Mouse (Mus musculus) splenic B cell, adult 2 months (primary cell): ENCODE data around the gene Nolc1.

Source experiments
- DNase-seq: peaks from one replicate; pipeline ENCODE4 v3.0.0-alpha.2; 2011; ENCODE audit warnings: low read depth, low spot score
- H3K27me3 ChIP-seq: 2 replicates; pipeline ENCODE4 v1.6.1; 2012; ENCODE audit warnings: mild to moderate bottlenecking, low read length, moderate library complexity, mixed read lengths; ENCODE audit not compliant: control insufficient read depth, poor library complexity, insufficient read depth, severe bottlenecking
- H3K36me3 ChIP-seq: 2 replicates; pipeline ENCODE4 v1.6.1; 2012; ENCODE audit warnings: mild to moderate bottlenecking, low read length, moderate library complexity, mixed read lengths; ENCODE audit not compliant: control insufficient read depth, poor library complexity, insufficient read depth, severe bottlenecking

Nolc1 gene

GRCm38 (mm10) chr19:46050462-46050861, 25.2 kb upstream of the Nolc1 start:
- DNase-seq, result peak; percentile 46
- Histone ChIP-seq H3K27me3 (no peaks in the 10 kb centered on the region), H3K36me3 (no peaks in the 10 kb centered on the region)

DNA sequence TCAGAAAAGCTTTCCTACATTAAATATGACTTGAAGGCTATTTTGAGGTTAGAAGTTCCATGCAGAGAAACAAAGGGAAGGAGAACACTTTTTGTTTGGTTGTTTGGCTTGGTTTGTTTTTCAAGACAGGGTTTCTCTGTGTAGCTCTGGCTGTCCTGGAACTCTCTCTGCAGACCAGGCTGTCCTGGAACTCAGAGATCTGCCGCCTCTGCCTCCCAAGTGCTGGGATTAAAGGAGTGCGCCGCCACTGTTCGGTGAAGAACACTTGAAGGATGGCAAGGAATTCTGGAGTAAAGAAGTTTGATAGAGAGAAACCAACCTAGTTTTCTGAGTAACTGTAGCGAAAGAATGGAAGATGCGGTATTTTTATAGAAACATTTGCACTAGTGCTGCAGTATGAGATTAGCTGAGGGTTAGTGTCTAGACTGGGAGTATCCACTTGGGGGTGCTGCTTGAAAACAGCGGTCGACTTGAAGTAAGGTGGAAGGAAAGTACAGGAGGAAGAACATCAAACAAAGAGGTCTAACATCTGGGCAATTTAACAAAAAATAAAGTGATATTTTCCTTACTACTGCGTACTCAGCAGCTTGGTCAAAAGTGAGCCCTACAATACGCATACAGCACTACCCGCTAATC, 19.8 kb upstream of the Nolc1 start:
- Histone ChIP-seq H3K27me3 (no peaks in the 10 kb centered on the region), H3K36me3 (no peaks in the 10 kb centered on the region)
- no peak for DNase-seq

DNA sequence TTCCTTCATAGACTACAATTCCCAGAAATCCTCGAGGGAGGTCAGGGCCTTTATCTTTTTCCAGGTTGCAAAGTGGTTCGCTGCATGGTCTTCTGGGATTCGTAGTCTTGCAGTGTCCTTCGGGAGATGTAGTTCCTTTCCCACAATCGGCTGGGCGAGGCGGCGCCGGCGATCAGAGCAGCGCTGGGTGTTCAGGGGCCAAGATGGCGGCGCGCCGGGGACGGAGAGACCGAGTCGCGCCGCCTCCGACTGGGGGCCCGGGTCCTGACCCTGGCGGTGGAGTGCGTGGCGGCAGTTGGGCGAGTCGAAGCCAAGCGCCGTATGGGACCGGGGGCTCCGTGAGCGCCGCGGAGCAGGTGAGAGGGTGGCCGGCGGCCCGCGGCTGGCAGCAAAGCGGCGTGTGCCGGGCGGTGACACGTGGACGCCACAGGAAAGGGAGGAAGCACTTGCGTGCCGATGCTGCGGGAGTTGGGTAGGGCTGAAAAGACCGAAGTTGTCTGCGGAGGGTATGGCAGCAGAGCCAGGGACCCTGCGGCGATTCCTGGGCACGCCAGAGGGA, 19.2 kb upstream of the Nolc1 start:
- DNase-seq, result peak; percentile 95
- Histone ChIP-seq H3K27me3 (no peaks in the 10 kb centered on the region), H3K36me3 (no peaks in the 10 kb centered on the region)

GRCm38 (mm10) chr19:46056947-46057607, 18.6 kb upstream of the Nolc1 start:
- H3K36me3 ChIP-seq, result no peaks in the 10 kb centered on the region
- no peaks in the 10 kb centered on the region for H3K27me3 ChIP-seq
- DNase-seq, result peak; percentile 62

- Histone ChIP-seq H3K27me3 (no peaks in the 10 kb centered on the region), H3K36me3 (no peaks in the 10 kb centered on the region)
- no peak for DNase-seq
Measured at GRCm38 (mm10) chr19:46058466-46058865, 17.2 kb upstream of the Nolc1 start.

- Histone ChIP-seq H3K27me3 (no peaks in the 10 kb centered on the region), H3K36me3 (no peaks in the 10 kb centered on the region)
- DNase-seq, result no peak
Measured at GRCm38 (mm10) chr19:46060845-46061244, 14.8 kb upstream of the Nolc1 start.

GRCm38 (mm10) chr19:46068054-46068453, 7.6 kb upstream of the Nolc1 start:
- no peak for DNase-seq
- Histone ChIP-seq H3K36me3 (peaks cover 5% of the 10 kb centered on the region; the same call in 1 of the 2 replicates), H3K27me3 (no peaks in the 10 kb centered on the region)

GRCm38 (mm10) chr19:46073285-46073684, 2.4 kb upstream of the Nolc1 start:
- Histone ChIP-seq H3K27me3 (no peaks in the 10 kb centered on the region), H3K36me3 (peaks cover 2% of the 10 kb centered on the region; the same call in 1 of the 2 replicates)
- no peak for DNase-seq

GRCm38 (mm10) chr19:46074266-46074665, 1.4 kb upstream of the Nolc1 start:
- no peaks in the 10 kb centered on the region for H3K27me3 ChIP-seq
- DNase-seq, result no peak
- peaks cover 5% of the 10 kb centered on the region for H3K36me3 ChIP-seq

DNA sequence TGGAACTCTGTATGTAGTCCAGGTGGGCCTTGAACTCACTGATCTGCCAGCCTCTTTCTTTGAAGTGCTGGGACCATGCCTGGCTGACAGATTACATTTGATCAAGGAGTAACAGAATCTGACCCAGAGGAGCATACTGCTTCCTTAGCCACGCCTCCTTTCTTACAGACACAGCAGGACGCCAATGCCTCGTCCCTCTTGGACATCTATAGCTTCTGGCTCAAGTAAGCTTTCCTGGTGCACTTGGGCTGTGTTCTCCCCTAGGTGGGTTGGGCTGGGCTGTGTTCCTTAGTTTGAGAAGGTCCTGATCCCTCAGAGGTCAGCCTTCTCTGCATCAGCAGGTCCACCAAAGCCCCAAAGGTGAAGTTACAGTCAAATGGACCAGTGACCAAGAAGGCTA, 2.9 kb downstream of the Nolc1 start:
- no peaks in the 10 kb centered on the region for H3K27me3 ChIP-seq
- peaks cover 22% of the 10 kb centered on the region for H3K36me3 ChIP-seq
- DNase-seq, result no peak

- Histone ChIP-seq H3K27me3 (no peaks in the 10 kb centered on the region), H3K36me3 (peaks cover 20% of the 10 kb centered on the region)
- DNase-seq, result no peak
Measured at GRCm38 (mm10) chr19:46085185-46085584, 9.5 kb downstream of the Nolc1 start.

DNA sequence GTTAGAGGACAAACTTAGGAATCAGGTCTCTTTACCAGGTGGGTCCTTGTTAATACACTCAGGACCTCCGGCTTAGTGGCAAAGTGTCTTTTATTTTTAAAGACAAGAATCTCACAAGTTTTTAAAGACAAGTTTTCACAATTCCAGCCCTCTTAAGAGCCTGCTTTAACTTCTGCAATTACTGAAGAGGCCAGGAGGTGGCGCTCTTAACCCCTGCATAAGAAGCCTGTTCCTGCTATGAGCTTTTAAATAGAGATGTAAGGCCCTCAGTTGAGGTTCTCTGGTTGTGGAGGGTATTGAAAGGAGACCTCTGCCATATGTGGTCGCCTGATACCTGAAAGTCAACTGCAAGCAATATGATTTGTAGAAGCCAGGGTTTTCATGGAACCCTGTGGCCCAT, 10.7 kb downstream of the Nolc1 start:
- Histone ChIP-seq H3K27me3 (no peaks in the 10 kb centered on the region), H3K36me3 (peaks cover 20% of the 10 kb centered on the region)
- peak; percentile 85 for DNase-seq

- no peaks in the 10 kb centered on the region for H3K27me3 ChIP-seq
- peaks cover 7% of the 10 kb centered on the region; the same call in 1 of the 2 replicates for H3K36me3 ChIP-seq
- DNase-seq, result no peak
Measured at GRCm38 (mm10) chr19:46087871-46088270, 12.2 kb downstream of the Nolc1 start.

GRCm38 (mm10) chr19:46091641-46092040, 16.0 kb downstream of the Nolc1 start:
- H3K27me3 ChIP-seq, result no peaks in the 10 kb centered on the region; the same call in 1 of the 2 replicates
- no peak for DNase-seq
- H3K36me3 ChIP-seq, result no peaks in the 10 kb centered on the region

DNA sequence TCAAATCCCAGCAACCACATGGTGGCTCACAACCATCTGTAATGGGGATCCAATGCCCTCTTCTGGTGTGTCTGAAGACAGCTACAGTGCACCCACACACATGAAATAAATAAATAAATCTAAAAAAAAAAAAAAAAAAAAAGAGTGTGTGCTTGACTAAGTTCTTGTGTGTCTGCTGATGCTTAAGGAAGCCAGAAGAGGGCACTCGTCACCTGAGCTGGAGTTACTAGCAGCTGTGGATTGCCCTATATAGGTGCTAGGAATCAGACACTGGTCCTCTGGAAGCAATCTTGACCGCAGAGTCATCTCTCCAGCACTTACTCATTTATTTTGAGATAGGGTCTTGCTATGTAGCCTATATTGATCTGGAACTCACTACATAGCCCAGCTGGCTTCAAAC, 18.5 kb downstream of the Nolc1 start:
- no peak for DNase-seq
- H3K36me3 ChIP-seq, result no peaks in the 10 kb centered on the region
- H3K27me3 ChIP-seq, result no peaks in the 10 kb centered on the region; the same call in 1 of the 2 replicates
